Mouse (Mus musculus) liver, adult 2 months (tissue): ENCODE results near the gene Rgs10.

Experiments
- CTCF ChIP-seq: fragments of 200-500 bp; IDR thresholded peaks from 2 replicates; pipeline ENCODE4 v1.5.1; 2011; ENCODE audit warnings: low read depth, low read length, control low read depth
- POLR2A ChIP-seq: fragments of 200-500 bp; IDR thresholded peaks from 2 replicates; pipeline ENCODE4 v1.6.1; 2011; ENCODE audit warnings: low read length, control low read depth; ENCODE audit not compliant: insufficient read depth; ENCODE audit errors: extremely low read depth

- TF ChIP-seq CTCF (no peak), POLR2A (no peak)
Measured at GRCm38 (mm10) chr7:128439251-128439650, 20.7 kb upstream of the Rgs10 start.
